Mouse (Mus musculus) common myeloid progenitor, adult 5-6 weeks (primary cell): ENCODE data around the gene Slc39a11. TPM values are rescaled to one million over a fixed set of nuclear protein-coding genes. Genes with fewer than 3 reads are reported as not detected.

Source experiments
- ATAC-seq: replicated peaks from 2 replicates; pipeline ENCODE4 v1.8.0; 2016; ENCODE audit warnings: low read depth, mild to moderate bottlenecking, moderate TSS enrichment, inconsistent platforms; ENCODE audit not compliant: poor library complexity, severe bottlenecking
- total RNA-seq: library from RNA; stranded (forward); fragments of 200-1000, 187-1606 nt; gene quantifications from 2 replicates; pipeline ENCODE4 v1.2.3, GENCODE M21; 2017

Slc39a11 gene
- total RNA-seq, 1 experiment from 2014 or later = 25.3 TPM

DNA sequence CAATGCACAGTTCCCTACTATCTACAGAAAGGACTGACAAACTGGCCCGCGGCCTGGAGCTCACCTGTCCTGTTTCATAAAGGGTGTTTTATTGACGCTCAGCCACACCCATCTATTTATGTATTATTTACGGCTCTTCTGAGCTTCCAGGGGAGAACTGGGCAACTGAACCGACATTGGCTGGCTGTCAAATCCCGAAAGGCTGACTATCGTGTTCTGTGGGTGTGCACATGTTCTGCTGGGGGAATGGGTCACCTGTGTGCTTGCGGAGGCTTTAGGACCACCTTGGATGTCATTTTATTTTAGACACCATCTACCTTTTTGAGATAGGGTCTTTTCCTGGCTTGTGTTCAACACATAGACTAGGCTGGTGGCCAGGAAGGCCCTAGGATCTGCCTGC is 375.8 kb downstream of the Slc39a11 start:
- no peak for ATAC-seq

DNA sequence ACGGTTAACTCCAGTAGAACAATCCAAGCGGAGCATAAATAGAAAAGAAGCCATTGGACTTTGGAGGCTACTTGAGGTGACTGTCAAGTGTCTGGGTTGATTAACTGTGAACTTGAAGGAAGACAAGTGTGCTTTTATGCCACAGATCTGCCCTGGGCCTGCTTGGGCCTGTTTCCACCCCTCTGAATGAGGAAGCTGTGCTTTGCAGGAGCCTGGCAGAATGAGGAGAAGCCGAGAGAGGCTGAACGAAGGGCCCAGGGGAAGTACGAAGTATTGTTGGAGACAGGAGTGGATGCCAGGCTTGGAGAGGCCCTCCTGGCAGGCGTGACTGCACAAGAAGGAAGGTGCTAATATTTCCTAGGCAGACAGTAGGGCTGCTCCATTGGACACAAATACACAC is 378.0 kb downstream of the Slc39a11 start:
- no peak for ATAC-seq

DNA sequence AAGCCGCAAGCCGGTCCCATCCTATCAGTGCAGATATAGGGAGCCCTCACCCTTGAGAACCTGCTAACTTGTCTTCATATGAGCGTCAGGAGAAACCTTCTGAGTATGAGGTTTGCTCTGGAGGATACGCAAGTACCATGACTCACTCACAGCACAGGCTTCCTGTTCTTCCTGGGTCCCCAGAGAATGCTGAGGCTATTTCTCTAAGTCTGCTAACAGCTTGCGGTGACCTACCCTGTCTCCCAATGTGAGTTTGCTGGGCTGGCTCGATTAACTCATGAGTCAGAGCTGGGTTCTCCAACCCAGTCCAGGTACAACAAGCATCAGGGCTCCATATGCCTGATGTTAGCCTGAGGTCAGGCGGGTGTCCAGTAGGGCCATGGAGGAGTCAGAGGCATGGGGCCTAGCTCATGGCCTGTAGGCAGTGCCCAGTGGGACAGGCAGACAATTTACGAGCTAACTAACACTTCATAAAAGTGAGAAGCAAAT is 381.0 kb downstream of the Slc39a11 start:
- ATAC-seq = no peak

DNA sequence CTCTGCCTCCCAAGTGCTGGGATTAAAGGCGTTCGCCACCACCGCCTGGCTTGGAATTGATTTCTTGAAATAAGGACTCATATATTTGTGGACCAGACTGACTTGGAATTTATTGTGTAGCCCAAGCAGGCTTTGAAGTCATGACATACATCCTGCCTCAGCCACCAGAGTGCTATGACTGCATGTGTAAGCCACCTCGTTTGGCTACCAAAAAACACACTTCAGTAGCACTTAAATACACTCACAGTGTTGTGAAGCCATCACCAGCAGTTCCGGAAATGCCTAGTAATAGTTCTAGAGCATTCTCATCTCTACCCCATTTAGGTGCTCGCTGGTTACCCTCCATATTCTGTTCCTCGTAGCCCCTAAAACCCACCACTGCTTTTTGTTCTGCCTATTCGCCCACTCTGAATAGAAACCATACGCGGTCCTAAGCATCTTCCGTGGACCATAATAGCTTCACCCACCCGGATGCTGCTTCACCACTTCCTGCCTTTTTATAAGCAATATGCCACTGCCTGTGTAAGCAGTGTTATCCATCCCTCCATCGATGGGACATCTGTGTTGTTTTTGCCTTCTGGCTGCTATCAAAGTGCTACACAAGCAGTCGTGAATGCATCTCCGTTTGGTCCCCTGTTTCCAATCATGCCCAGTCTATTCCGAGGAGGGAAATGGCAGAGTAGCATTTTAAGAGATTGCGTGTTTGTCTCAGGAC is 382.2 kb downstream of the Slc39a11 start:
- ATAC-seq = no peak

DNA sequence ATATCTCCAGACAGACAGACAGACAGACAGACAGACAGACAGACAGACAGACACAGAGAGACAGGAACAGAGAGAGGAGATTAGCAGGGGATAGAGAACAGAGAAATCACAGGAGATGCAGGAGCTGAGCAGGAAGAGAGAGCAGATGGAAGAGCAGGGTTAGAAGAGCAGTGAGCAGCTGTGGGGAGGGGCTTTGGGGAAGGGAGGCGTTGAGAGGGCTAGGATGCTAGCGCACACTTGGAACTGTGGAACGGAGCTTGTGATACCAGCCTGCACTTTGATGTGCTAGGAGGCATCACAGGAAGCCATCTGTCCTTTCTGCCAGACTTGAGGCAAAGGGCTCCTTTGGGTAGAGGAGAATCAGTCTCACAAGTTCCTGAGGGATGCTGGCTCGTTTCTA is 383.2 kb downstream of the Slc39a11 start:
- ATAC-seq = no peak

DNA sequence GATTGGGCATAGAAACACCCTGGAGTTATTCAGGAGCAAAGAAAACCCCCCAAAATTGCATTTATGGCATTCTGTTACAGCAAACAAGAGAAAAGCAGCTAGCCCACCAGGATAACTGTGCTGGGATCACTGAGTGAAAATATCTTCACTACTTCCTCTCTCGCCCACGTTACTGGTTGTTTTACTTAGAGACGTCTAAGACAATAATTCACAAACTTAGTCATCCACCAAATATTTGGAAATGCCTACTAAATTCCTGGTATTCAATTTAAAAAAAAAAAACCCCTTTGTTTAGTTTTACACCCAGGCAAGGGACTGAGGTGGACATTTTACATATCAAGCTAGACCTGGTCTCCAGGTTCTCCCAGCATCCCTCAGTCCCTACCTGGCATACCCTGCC is 384.3 kb downstream of the Slc39a11 start:
- no peak for ATAC-seq

DNA sequence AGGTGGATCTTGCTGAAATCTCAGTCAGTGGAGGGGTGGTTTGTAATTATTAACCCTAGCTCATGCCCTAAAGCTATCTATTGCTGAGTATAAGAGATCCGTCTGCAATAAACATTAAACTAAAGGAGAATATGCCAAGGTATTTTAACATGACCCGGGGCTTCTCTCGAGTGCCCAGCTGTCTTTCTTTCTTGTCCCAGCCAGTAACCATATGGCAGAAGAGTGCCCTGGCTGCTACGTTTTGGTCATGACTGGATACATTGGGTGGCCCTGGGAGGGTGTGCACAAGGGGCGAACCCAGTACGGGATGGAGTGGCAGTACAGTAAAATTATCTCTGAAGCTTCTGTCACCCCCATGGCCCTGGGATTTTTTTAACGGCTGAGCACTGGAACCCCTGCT is 385.9 kb downstream of the Slc39a11 start:
- ATAC-seq = no peak

DNA sequence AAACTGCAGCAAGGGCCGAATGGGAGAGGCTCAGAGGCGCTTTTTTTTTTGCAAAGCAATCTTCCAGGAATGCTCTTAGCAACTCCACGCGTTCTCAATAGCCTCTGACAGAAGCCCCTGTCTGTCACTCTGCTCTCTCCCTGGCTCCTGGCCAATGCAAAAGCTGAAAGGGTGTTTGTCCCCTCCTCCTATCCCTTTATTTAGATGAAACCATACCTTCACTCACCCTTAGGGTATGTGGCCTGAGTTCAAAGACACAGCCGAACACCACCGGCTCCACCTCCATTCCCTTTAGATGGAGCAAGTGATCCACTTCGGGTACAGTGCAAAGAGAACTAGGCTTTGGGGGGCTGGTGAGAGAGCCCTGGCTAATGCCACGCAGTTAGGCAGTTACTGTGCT is 387.8 kb downstream of the Slc39a11 start:
- ATAC-seq = no peak

DNA sequence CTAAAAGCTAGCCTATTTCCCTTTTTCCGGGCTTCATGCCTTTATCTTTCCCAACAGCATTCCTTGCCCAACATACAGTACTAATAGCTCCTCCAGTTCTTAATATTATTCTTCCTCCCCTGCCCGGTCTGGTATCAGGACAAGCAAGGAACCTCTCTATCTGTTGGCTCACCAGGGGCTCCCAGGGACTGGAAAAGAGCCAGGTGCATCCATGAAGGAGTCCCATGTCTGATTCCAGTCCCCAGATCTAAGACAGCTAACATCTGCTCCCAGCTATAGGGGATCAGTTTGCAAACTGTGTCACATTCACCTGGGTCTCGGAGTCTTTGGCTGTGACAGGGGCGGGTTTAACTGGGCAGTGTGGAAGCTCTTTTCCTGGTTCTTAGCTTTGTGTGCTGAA is 388.5 kb downstream of the Slc39a11 start:
- no peak for ATAC-seq

DNA sequence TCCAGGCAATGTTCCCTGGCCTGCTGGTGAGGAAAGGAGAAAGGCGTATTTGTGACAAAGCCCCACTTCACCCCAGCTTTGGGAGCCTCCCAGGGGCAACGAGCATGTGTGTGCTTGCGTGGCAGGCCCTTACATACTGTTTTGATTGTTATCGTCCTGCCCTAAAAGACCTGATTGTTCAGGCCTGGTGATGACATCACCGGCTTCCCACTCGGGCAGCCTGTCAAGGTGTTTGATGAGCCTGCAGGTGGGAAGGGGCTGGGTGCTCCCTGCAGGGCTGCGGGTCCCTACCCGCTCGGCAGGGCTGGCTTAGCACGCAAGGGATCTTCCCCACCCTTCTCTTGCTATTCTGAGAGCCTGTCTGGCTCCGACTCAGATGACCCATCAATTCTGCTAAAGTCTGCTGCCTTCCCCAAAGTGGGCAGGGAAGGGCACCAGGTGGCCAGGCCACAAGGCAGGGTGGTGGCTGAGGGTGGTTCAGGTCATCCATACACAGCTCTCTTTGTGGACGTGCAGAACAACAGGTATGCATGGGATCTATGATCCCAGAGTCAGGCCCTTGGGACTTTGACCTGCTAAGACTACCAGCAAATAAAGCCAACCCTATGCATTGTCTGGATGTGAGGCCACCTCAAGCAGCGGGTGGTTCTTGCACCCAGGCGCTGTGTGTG is 390.0 kb downstream of the Slc39a11 start:
- ATAC-seq = no peak

DNA sequence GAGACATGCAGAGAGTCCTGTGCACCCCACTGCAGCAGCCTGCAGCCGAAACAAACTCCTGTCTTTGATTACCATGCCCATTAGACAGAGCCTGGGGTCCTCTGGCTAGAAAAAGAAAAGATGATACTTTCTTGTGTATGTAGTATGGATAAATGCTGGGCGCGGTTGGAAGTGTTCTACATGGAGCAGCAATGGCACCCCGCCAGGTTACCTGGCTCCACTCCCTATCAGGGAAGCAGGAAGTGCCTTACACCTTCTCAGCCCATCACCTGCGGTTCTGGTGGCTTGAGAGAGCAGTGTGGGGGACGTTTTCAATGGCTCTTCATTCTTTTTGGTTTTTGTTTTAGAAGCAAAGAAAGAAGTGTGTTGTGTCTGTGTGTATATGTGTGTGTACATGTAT is 391.9 kb downstream of the Slc39a11 start:
- no peak for ATAC-seq

DNA sequence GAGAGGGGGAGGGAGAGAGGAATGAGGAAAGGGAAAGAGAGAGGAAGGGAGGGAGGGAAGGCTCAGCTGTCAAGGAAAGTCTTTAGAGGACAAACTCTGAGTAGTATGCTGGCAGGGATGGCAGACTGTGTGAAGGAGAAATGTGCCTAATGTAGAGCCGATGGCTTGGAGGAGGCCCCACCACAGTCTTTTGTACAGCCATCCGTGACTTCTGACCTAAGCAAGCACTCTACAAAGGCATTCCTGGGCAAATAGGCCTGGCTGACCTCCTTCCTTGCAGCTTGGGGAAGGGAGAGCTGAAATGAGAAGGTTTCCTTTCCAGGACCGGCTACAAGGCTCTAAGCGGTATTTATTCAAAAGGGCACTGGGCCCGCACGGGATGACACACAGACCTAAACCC is 395.2 kb downstream of the Slc39a11 start:
- no peak for ATAC-seq

DNA sequence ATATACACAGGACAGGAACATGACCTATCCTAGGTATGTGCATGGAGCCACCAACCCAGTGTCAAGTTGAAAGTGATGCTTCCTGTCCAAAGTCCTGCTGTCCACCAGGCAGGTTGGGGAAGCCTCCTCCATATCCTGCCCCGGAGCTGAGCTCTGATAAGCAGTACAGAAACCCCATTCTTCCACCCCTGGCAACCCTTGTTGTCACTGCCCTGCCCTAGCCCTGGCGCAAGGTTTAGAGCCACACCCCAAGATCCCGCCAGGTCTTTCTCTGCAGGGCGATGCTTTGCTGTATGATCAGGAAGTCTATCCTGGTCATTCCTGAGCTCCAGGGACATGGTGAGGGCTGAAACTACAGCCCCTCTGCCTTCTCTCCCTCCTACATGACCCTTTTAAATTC is 396.7 kb downstream of the Slc39a11 start:
- no peak for ATAC-seq

DNA sequence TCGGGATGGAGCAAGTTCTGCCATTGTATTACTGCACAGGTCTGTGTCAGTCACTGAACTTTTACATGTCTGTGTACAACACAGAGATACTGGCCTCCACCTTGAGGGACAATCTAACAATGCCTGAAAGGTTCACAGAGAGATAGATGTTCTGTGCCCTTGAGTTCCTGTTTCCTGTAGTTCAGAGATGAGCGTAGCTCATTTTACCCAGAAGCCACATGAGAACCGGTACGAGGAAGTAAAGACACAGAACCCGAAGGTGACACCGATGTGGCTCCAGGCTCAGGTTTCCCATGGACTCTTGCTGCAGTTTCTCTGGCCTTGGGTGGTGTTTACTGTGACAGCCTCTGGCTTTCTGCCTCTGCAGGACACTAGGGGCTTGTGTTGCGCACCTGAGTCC is 398.7 kb downstream of the Slc39a11 start:
- no peak for ATAC-seq

DNA sequence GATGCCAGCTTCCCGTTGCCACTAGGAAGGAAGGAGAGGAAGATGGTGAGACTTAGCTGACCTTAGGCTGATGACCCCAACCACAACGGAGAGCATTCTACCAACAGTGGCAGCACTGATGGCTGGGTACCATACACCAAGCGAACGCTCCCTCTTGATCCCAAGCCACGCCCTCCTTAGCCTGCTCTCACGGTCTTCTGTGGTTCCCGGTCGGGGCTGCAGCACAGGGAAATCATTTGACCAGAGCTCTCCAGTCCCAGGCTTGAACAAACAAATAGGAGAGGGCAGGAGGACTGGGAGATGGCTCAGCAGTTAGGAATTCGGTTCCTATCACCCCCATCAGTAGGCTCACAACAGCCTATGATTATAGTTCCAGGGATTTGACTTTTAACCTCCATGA is 403.4 kb downstream of the Slc39a11 start:
- no peak for ATAC-seq

DNA sequence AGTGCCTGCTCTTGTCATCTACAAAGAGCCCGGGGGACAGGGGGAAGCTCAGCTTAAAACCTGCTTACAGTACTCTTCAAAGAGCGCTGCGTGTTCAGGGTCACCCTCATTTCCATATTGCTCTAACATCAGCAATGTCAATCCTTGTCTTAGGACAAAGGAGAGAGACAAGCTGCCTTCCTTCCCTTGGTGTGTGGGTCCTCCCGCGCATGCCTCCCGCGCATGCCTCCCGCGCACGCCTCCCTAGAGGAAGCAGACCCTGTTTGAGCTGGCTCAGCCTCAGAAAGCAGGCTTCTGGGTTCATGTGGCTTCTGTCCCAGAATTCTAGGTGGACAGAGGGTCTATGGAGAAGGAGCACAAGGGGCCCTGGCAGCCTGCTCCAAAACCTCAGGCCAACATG is 404.2 kb downstream of the Slc39a11 start:
- no peak for ATAC-seq

DNA sequence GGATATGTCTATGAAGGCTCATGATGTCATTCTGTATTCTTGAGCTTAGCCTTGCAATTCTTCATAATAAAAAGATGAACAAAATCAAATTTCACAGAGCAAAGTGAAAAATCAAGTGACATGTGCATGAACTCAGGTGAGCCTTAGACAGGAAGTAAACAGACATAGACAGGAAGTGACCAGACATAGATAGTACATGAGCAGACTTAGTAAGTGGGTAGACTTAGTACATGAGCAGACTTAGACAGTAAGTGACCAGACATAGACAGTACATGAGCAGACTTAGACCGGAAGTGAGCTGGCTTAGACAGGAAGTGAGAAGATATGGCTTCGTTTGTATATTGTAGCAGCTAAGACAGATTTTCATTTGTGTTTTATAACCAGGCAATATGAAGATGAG is 415.4 kb downstream of the Slc39a11 start:
- ATAC-seq = no peak

DNA sequence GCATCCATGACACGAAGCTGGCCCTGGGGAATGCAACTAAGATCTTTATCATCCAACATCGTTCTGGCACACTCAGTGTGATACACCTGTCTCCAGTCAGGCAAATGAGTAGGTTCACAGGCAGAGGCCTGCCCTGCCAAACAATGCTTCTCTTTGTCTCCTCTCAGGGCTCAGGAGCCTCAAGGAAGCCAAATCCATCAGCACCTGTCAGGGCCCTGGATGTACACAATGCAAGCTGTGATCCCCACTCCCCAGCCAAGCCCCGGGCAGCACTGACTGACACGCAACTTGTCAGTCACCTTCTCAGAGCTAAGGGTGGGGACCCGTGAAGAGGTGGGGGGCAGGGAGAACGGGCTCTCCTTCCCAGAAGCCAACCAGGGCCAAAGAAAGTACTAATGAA is 417.8 kb downstream of the Slc39a11 start:
- no peak for ATAC-seq

DNA sequence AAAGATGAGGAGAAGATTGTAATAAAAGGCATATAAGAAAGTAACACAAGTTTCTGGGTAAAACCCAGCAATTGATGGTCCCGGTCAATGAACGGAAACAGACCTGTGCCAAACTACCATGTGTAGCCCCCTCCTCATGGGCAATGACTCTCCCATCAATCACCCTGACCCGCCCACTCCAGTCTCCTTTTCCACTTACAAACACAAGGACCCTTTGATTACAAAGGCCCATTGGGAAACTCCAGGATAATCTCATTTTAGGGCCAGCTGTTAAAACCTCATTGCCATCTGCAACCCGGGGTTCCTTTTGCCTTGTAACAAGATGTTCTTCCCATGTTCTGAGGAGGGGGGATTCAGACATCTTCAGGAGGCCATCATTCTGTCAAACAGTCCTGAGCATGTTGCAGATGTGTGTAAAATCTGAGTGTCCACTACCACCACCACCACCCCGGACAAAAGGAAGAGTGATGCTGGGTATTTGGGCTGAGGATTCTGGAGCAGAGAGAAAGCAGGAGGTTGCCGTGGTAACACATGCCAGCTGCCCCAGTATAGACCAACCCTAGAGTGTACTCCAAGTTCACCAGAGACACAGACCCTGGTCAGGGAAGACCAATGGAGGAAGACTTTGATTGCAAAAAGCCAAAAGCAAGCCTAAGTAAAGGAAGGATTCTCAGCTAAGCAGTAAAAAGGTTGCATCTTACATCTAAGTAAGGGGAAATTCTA is 419.3 kb downstream of the Slc39a11 start:
- ATAC-seq = no peak

DNA sequence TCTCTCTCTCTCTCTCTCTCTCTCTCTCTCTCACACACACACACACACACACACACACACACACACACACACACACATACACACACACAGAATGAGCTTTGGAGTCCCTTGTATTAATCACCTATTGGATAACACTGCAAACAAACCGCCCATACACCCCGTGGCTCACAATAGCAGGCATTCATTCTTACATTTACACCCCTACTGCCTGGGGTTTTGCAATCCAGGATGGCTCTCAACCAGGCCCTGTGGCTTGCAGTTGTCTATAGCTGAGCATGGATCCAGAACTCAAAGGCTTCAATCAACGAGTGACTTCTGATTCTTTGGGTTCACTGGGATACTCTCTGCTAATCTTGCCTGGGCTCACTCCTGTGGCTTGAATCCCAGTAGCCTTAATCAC is 424.1 kb downstream of the Slc39a11 start:
- ATAC-seq = no peak

DNA sequence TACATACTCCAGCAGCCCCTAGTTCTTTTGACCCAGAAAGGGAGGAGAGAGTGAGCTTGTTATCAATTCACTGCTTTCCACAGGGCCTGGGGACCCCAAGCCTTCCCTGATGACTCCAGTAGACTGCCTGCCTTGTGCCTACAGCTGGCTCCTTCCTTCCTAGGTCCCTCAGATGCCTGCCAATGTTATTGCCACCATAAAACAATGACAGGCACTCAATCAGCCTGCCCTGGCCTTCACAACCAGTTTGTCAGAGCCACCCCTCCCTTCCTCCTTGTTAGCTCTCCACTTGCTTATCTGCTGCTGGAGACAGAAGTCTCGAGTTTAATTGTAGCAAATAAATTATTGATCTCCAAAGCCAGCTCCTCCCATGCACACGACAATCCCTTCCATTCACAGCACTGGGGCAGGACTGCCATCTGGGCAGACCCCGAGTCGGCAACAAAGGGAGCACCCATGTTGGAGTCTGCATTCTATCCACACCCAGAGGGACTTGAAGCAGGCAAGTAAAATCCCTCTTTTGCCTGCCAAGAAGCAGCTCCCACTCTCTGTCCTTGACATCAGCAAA is 426.0 kb downstream of the Slc39a11 start:
- ATAC-seq = no peak
